Mouse (Mus musculus) R1 (cell line): ENCODE measurements around the gene Hoxb6.

Source experiments
- DNase-seq: peaks from one replicate; pipeline ENCODE4 v3.0.0-alpha.2; 2018; ENCODE audit warnings: low read depth, low spot score

Gene Hoxb6

DNA sequence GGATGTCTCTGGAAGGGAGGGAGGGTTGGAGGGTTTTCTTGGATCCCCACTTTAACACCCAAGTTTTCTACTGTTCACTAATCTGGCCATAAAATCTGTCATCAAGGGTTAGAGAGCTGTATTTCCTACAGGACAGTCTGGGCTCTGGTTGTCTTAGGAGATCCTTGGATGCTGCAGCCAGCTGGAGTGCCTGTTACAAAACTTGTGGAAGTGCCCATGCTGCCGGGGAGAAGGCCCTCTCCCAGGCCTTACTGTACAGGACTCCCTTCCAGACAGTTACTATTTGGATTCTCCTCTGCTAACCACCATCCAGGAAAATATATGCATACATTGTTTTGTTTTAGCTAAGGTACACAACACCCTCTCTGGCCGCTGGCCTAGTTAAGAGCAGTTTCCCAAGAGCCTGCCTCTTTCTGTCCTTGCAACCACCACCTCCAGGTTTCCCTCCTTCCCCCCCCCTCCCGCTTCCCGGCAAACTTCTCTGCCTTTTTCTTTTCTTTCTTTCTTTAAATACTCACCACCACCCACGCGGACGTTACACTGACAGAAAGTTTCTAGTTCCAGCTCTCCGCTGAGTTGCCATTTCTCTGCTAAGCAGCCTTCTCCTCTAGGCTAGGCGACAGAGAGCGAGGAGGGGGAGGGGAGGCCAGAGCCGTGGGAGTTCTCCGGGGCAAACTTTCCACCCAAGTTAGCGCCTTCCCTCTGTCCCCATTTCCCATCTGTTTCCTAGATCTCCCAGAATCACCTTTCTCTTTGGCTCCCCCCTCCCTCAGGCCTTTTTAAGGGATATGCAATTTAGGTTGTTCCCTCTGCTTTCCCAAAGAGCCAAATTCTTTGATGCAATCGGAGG, 57.4 kb downstream of the Hoxb6 start:
- DNase-seq: no peak

DNA sequence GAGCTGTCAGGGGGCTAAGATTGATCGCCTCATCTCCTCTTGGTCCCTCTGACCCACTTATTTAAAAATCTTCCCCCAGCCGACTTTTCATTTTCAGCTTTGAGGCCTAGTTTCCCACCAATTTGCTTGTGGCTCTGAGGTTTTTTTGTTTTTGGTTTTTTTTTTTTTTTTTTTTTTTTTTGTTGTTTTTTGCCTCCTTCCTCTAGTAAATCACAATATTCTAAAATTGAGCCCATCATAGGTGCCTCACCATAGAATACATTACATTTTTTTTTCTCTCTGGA, 58.0 kb downstream of the Hoxb6 start, which contains the start of gene Hoxb2:
Gene Hoxb2 (plus strand): TSS at position 185 of the 284 bp plus-strand sequence.
- no peak for DNase-seq

DNA sequence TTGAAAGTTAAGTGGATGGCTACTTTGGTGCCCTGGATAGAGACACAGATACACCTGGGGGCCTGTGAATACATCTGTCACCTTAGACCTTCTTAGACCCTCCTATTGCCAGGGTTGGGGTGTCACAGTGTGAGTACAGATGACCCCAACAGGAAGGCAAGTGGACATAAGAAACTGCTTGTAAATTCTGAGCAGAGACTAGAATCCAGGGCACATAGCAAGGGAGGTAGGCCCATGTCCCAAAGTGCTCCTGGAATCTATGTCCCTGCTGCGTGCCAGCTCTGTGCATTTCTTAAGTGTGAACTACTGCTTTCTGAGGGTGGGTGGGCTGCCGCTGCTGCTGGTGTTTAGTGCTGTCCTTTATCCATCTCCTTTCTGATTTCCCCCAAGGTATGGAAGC, 58.5 kb downstream of the Hoxb6 start:
- no peak for DNase-seq
